Mouse (Mus musculus) neural tube, embryonic 13.5 days (tissue): ENCODE measurements at regions not wholly inside any gene's neighbourhood (a gene's known extent, or its start where the extent isn't known, plus 50 kb on each side); places are given as distances from the start of the nearest gene placed in this dataset.

Experiments used
- ATAC-seq: fragments of 200-750 bp; cut with Nextera tagmentation; 2 replicates; pipeline ENCODE4 v1.8.0; 2017; ENCODE audit warnings: low read depth, mild to moderate bottlenecking, moderate TSS enrichment, moderate library complexity
- H3K27ac ChIP-seq: fragments of 300-500 bp; sonication (generic); replicated peaks from 2 replicates; pipeline ENCODE4 v1.5.1; 2015; ENCODE audit warnings: moderate library complexity, mild to moderate bottlenecking, inconsistent platforms
- H3K27me3 ChIP-seq: fragments of 300-500 bp; sonication (generic); 2 replicates; pipeline ENCODE4 v1.6.1; 2015; ENCODE audit warnings: mild to moderate bottlenecking, inconsistent platforms
- H3K36me3 ChIP-seq: fragments of 300-500 bp; sonication (generic); 2 replicates; pipeline ENCODE4 v1.6.1; 2015; ENCODE audit warnings: mild to moderate bottlenecking, inconsistent platforms
- H3K4me1 ChIP-seq: fragments of 300-500 bp; sonication (generic); replicated peaks from 2 replicates; pipeline ENCODE4 v1.6.1; 2015; ENCODE audit warnings: inconsistent platforms
- H3K4me2 ChIP-seq: fragments of 300-500 bp; sonication (generic); 2 replicates; pipeline ENCODE4 v1.6.1; 2015; ENCODE audit warnings: inconsistent platforms, mild to moderate bottlenecking, moderate library complexity
- H3K4me3 ChIP-seq: fragments of 300-500 bp; sonication (generic); 2 replicates; pipeline ENCODE4 v1.5.1; 2015; ENCODE audit warnings: mild to moderate bottlenecking, inconsistent platforms
- H3K9ac ChIP-seq: fragments of 300-500 bp; sonication (generic); 2 replicates; pipeline ENCODE4 v1.6.1; 2015; ENCODE audit warnings: moderate library complexity, mild to moderate bottlenecking, inconsistent platforms
- H3K9me3 ChIP-seq: fragments of 300-500 bp; sonication (generic); 2 replicates; pipeline ENCODE4 v1.6.1; 2016; ENCODE audit warnings: inconsistent platforms
- WGBS: fragments of 180-500 bp; shearing (Covaris S2); methylation state at CpG from one replicate; pipeline ENCODE4 v1.1.7; 2015; 5-methylcytosine and 5-hydroxymethylcytosine counted together

- Histone ChIP-seq H3K4me1 (peaks cover 18% of the 10 kb centered on the region), H3K27ac (peak overlapping the region; percentile 49; the same call in 1 of the 2 replicates), H3K9ac (no peak overlapping the region), H3K36me3 (no peaks in the 10 kb centered on the region), H3K4me2 (no peak overlapping the region), H3K4me3 (no peak overlapping the region), H3K9me3 (no peaks in the 10 kb centered on the region), H3K27me3 (no peaks in the 10 kb centered on the region)
- peak; percentile 49; the same call in 1 of the 2 replicates for ATAC-seq
- 7% methylated on average over 10 of the region's 10 CpGs for WGBS
Measured at GRCm38 (mm10) chr10:60985109-60985576, 104.0 kb upstream of the Pcbd1 start.

- WGBS: 40% methylated on average over 6 of the region's 6 CpGs
- no peak overlapping the region for H3K27ac ChIP-seq
- H3K9me3 ChIP-seq: no peaks in the 10 kb centered on the region
- H3K4me2 ChIP-seq: no peak overlapping the region
- H3K36me3 ChIP-seq: no peaks in the 10 kb centered on the region
- ATAC-seq: peak; percentile 63
- H3K9ac ChIP-seq: no peak overlapping the region
- peaks cover 8% of the 10 kb centered on the region; the same call in 1 of the 2 replicates for H3K27me3 ChIP-seq
- peaks cover 25% of the 10 kb centered on the region for H3K4me1 ChIP-seq
- H3K4me3 ChIP-seq: no peak overlapping the region
Measured at GRCm38 (mm10) chr10:60981770-60982169, 107.4 kb upstream of the Pcbd1 start.

GRCm38 (mm10) chr10:60973615-60974014 is 115.5 kb upstream of the Pcbd1 start:
- Histone ChIP-seq H3K4me3 (no peak overlapping the region), H3K27ac (no peak overlapping the region), H3K9ac (no peak overlapping the region), H3K36me3 (no peaks in the 10 kb centered on the region), H3K27me3 (peaks cover 6% of the 10 kb centered on the region; the same call in 1 of the 2 replicates), H3K4me2 (no peak overlapping the region), H3K9me3 (peaks cover 4% of the 10 kb centered on the region; the same call in 1 of the 2 replicates), H3K4me1 (0 out of 2 replicates have a peak, but pooled peaks cover 6% of the 10 kb centered on the region)
- 6% methylated on average over 2 of the region's 2 CpGs for WGBS
- ATAC-seq: no peak

GRCm38 (mm10) chr10:60964843-60965242 is 124.3 kb upstream of the Pcbd1 start:
- Histone ChIP-seq H3K27me3 (peaks cover 4% of the 10 kb centered on the region; the same call in 1 of the 2 replicates), H3K9ac (no peak overlapping the region), H3K4me3 (no peak overlapping the region), H3K27ac (no peak overlapping the region), H3K36me3 (no peaks in the 10 kb centered on the region), H3K4me2 (no peak overlapping the region), H3K9me3 (no peaks in the 10 kb centered on the region), H3K4me1 (peaks cover 4% of the 10 kb centered on the region; the same call in 1 of the 2 replicates)
- ATAC-seq: no peak
- 86% methylated on average over 10 of the region's 10 CpGs for WGBS

- Histone ChIP-seq H3K9ac (no peak overlapping the region), H3K9me3 (no peaks in the 10 kb centered on the region), H3K4me2 (no peak overlapping the region), H3K27me3 (no peaks in the 10 kb centered on the region), H3K4me3 (no peak overlapping the region), H3K4me1 (peaks cover 26% of the 10 kb centered on the region), H3K27ac (0 out of 2 replicates have a peak overlapping the region, but pooled peaks have one; percentile 2), H3K36me3 (no peaks in the 10 kb centered on the region)
- WGBS: 45% methylated on average over 17 of the region's 17 CpGs
- no peak for ATAC-seq
Measured at GRCm38 (mm10) chr10:60957820-60958233, 126.4 kb upstream of the Unc5b start.

GRCm38 (mm10) chr10:60955467-60955866 is 124.1 kb upstream of the Unc5b start:
- no peak overlapping the region for H3K9ac ChIP-seq
- 45% methylated on average over 9 of the region's 9 CpGs for WGBS
- peak; percentile 57 for ATAC-seq
- H3K4me1 ChIP-seq: peaks cover 27% of the 10 kb centered on the region
- no peaks in the 10 kb centered on the region for H3K27me3 ChIP-seq
- H3K4me3 ChIP-seq: no peak overlapping the region
- H3K36me3 ChIP-seq: no peaks in the 10 kb centered on the region
- no peaks in the 10 kb centered on the region for H3K9me3 ChIP-seq
- H3K27ac ChIP-seq: peak overlapping the region; percentile 65
- no peak overlapping the region for H3K4me2 ChIP-seq

- H3K4me1 ChIP-seq: peaks cover 20% of the 10 kb centered on the region
- no peak for ATAC-seq
- H3K9me3 ChIP-seq: no peaks in the 10 kb centered on the region
- H3K36me3 ChIP-seq: no peaks in the 10 kb centered on the region
- no peaks in the 10 kb centered on the region for H3K27me3 ChIP-seq
- no peak overlapping the region for H3K9ac ChIP-seq
- 14% methylated on average over 7 of the region's 7 CpGs for WGBS
- no peak overlapping the region for H3K27ac ChIP-seq
- H3K4me2 ChIP-seq: no peak overlapping the region
- no peak overlapping the region for H3K4me3 ChIP-seq
Measured at GRCm38 (mm10) chr10:60952495-60952894, 121.1 kb upstream of the Unc5b start.

- H3K4me2 ChIP-seq: no peak overlapping the region
- H3K4me1 ChIP-seq: peaks cover 5% of the 10 kb centered on the region; the same call in 1 of the 2 replicates
- 50% methylated on average over 7 of the region's 7 CpGs for WGBS
- H3K27me3 ChIP-seq: 0 out of 2 replicates have a peak, but pooled peaks cover 4% of the 10 kb centered on the region
- ATAC-seq: no peak
- H3K4me3 ChIP-seq: no peak overlapping the region
- H3K36me3 ChIP-seq: no peaks in the 10 kb centered on the region
- no peak overlapping the region for H3K9ac ChIP-seq
- H3K27ac ChIP-seq: no peak overlapping the region
- H3K9me3 ChIP-seq: no peaks in the 10 kb centered on the region
Measured at GRCm38 (mm10) chr10:60948983-60949677, 117.7 kb upstream of the Unc5b start.

- Histone ChIP-seq H3K9me3 (no peaks in the 10 kb centered on the region), H3K27me3 (0 out of 2 replicates have a peak, but pooled peaks cover 7% of the 10 kb centered on the region), H3K36me3 (no peaks in the 10 kb centered on the region), H3K4me3 (no peak overlapping the region), H3K4me1 (no peaks in the 10 kb centered on the region), H3K9ac (no peak overlapping the region), H3K4me2 (no peak overlapping the region), H3K27ac (no peak overlapping the region)
- no peak for ATAC-seq
- 72% methylated on average over 6 of the region's 6 CpGs for WGBS
Measured at GRCm38 (mm10) chr10:60943074-60943473, 111.7 kb upstream of the Unc5b start.

- Histone ChIP-seq H3K9ac (no peak overlapping the region), H3K9me3 (no peaks in the 10 kb centered on the region), H3K36me3 (no peaks in the 10 kb centered on the region), H3K4me1 (peaks cover 38% of the 10 kb centered on the region), H3K4me2 (no peak overlapping the region), H3K4me3 (no peak overlapping the region), H3K27me3 (no peaks in the 10 kb centered on the region), H3K27ac (no peak overlapping the region)
- 89% methylated on average over 10 of the region's 10 CpGs for WGBS
- no peak for ATAC-seq
Measured at GRCm38 (mm10) chr10:60938749-60939148, 107.4 kb upstream of the Unc5b start.

- ATAC-seq: no peak
- no peak overlapping the region for H3K4me3 ChIP-seq
- no peak overlapping the region for H3K4me2 ChIP-seq
- H3K27ac ChIP-seq: no peak overlapping the region
- H3K27me3 ChIP-seq: no peaks in the 10 kb centered on the region
- H3K9ac ChIP-seq: no peak overlapping the region
- H3K4me1 ChIP-seq: peaks cover 41% of the 10 kb centered on the region
- no peaks in the 10 kb centered on the region for H3K9me3 ChIP-seq
- H3K36me3 ChIP-seq: no peaks in the 10 kb centered on the region
- 59% methylated on average over 7 of the region's 7 CpGs for WGBS
Measured at GRCm38 (mm10) chr10:60937517-60937866, 106.1 kb upstream of the Unc5b start.

- WGBS: 25% methylated on average over 13 of the region's 13 CpGs
- Histone ChIP-seq H3K9ac (0 out of 2 replicates have a peak overlapping the region, but pooled peaks have one; percentile 3), H3K9me3 (no peaks in the 10 kb centered on the region), H3K4me2 (no peak overlapping the region), H3K27ac (no peak overlapping the region), H3K36me3 (no peaks in the 10 kb centered on the region), H3K4me1 (peaks cover 41% of the 10 kb centered on the region), H3K27me3 (no peaks in the 10 kb centered on the region), H3K4me3 (no peak overlapping the region)
- no peak for ATAC-seq
Measured at GRCm38 (mm10) chr10:60936659-60937516, 105.5 kb upstream of the Unc5b start.
